Mouse (Mus musculus) neural tube, embryonic 13.5 days (tissue): ENCODE measurements around the gene Umodl1. TPM values are rescaled to one million over a fixed set of nuclear protein-coding genes. Genes with fewer than 3 reads are reported as not detected.

ENCODE experiments used
- ATAC-seq: fragments of 200-750 bp; cut with Nextera tagmentation; 2 replicates; pipeline ENCODE4 v1.8.0; 2017; ENCODE audit warnings: low read depth, mild to moderate bottlenecking, moderate TSS enrichment, moderate library complexity
- H3K27ac ChIP-seq: fragments of 300-500 bp; sonication (generic); replicated peaks from 2 replicates; pipeline ENCODE4 v1.5.1; 2015; ENCODE audit warnings: moderate library complexity, mild to moderate bottlenecking, inconsistent platforms
- H3K27me3 ChIP-seq: fragments of 300-500 bp; sonication (generic); 2 replicates; pipeline ENCODE4 v1.6.1; 2015; ENCODE audit warnings: mild to moderate bottlenecking, inconsistent platforms
- H3K36me3 ChIP-seq: fragments of 300-500 bp; sonication (generic); 2 replicates; pipeline ENCODE4 v1.6.1; 2015; ENCODE audit warnings: mild to moderate bottlenecking, inconsistent platforms
- H3K4me1 ChIP-seq: fragments of 300-500 bp; sonication (generic); replicated peaks from 2 replicates; pipeline ENCODE4 v1.6.1; 2015; ENCODE audit warnings: inconsistent platforms
- H3K4me2 ChIP-seq: fragments of 300-500 bp; sonication (generic); 2 replicates; pipeline ENCODE4 v1.6.1; 2015; ENCODE audit warnings: inconsistent platforms, mild to moderate bottlenecking, moderate library complexity
- H3K4me3 ChIP-seq: fragments of 300-500 bp; sonication (generic); 2 replicates; pipeline ENCODE4 v1.5.1; 2015; ENCODE audit warnings: mild to moderate bottlenecking, inconsistent platforms
- H3K9ac ChIP-seq: fragments of 300-500 bp; sonication (generic); 2 replicates; pipeline ENCODE4 v1.6.1; 2015; ENCODE audit warnings: moderate library complexity, mild to moderate bottlenecking, inconsistent platforms
- H3K9me3 ChIP-seq: fragments of 300-500 bp; sonication (generic); 2 replicates; pipeline ENCODE4 v1.6.1; 2016; ENCODE audit warnings: inconsistent platforms
- WGBS: fragments of 180-500 bp; shearing (Covaris S2); methylation state at CpG from one replicate; pipeline ENCODE4 v1.1.7; 2015; 5-methylcytosine and 5-hydroxymethylcytosine counted together
- polyA plus RNA-seq: library from polyadenylated mRNA; unstranded; fragments of >200 nt; fragmentation: Nextera tagmentation; extraction: Ambion mirVana; gene quantifications from 2 replicates; pipeline ENCODE4 v1.2.1, GENCODE M21; 2015

The Umodl1 gene
- polyA plus RNA-seq, 1 experiment from 2014 or later = not detected

- Histone ChIP-seq H3K4me1 (peaks cover 4% of the 10 kb centered on the region; the same call in 1 of the 2 replicates), H3K27ac (no peak overlapping the region), H3K36me3 (no peaks in the 10 kb centered on the region), H3K27me3 (no peaks in the 10 kb centered on the region), H3K4me2 (no peak overlapping the region), H3K9me3 (no peaks in the 10 kb centered on the region), H3K4me3 (no peak overlapping the region), H3K9ac (no peak overlapping the region)
- 6% methylated on average over 7 of the region's 7 CpGs for WGBS
- no peak for ATAC-seq
These were observed 3.7 kb upstream of the Umodl1 start for GRCm38 (mm10) chr17:30950780-30951179.

- 65% methylated on average over 8 of the region's 8 CpGs for WGBS
- Histone ChIP-seq H3K4me2 (no peak overlapping the region), H3K27ac (no peak overlapping the region), H3K9ac (no peak overlapping the region), H3K4me1 (peaks cover 4% of the 10 kb centered on the region; the same call in 1 of the 2 replicates), H3K9me3 (no peaks in the 10 kb centered on the region), H3K36me3 (no peaks in the 10 kb centered on the region), H3K27me3 (no peaks in the 10 kb centered on the region), H3K4me3 (no peak overlapping the region)
- ATAC-seq = no peak
These were observed 2.8 kb upstream of the Umodl1 start for GRCm38 (mm10) chr17:30951600-30951999.

GRCm38 (mm10) chr17:30961936-30962592 lies 7.6 kb downstream of the Umodl1 start:
- H3K9ac ChIP-seq = no peak overlapping the region
- H3K36me3 ChIP-seq = no peaks in the 10 kb centered on the region
- no peaks in the 10 kb centered on the region for H3K4me1 ChIP-seq
- H3K27me3 ChIP-seq = no peaks in the 10 kb centered on the region
- peaks cover 7% of the 10 kb centered on the region; the same call in 1 of the 2 replicates for H3K9me3 ChIP-seq
- H3K27ac ChIP-seq = no peak overlapping the region
- 62% methylated on average over 7 of the region's 7 CpGs for WGBS
- no peak for ATAC-seq
- no peak overlapping the region for H3K4me3 ChIP-seq
- no peak overlapping the region for H3K4me2 ChIP-seq

GRCm38 (mm10) chr17:30962880-30963279 lies 8.4 kb downstream of the Umodl1 start:
- no peaks in the 10 kb centered on the region for H3K4me1 ChIP-seq
- ATAC-seq = no peak
- H3K4me2 ChIP-seq = no peak overlapping the region
- no peak overlapping the region for H3K9ac ChIP-seq
- no peak overlapping the region for H3K4me3 ChIP-seq
- WGBS = 39% methylated on average over 2 of the region's 2 CpGs
- H3K36me3 ChIP-seq = no peaks in the 10 kb centered on the region
- no peak overlapping the region for H3K27ac ChIP-seq
- peaks cover 7% of the 10 kb centered on the region; the same call in 1 of the 2 replicates for H3K9me3 ChIP-seq
- H3K27me3 ChIP-seq = no peaks in the 10 kb centered on the region

GRCm38 (mm10) chr17:30969983-30970382 lies 15.5 kb downstream of the Umodl1 start:
- Histone ChIP-seq H3K27me3 (no peaks in the 10 kb centered on the region), H3K9ac (no peak overlapping the region), H3K9me3 (no peaks in the 10 kb centered on the region), H3K4me1 (no peaks in the 10 kb centered on the region), H3K4me2 (no peak overlapping the region), H3K27ac (no peak overlapping the region), H3K36me3 (no peaks in the 10 kb centered on the region), H3K4me3 (no peak overlapping the region)
- 71% methylated on average over 4 of the region's 4 CpGs for WGBS
- ATAC-seq = no peak; the same call in 1 of the 2 replicates

- 85% methylated on average over 7 of the region's 7 CpGs for WGBS
- no peak for ATAC-seq
- H3K9ac ChIP-seq = no peak overlapping the region
- H3K27ac ChIP-seq = no peak overlapping the region
- H3K4me3 ChIP-seq = no peak overlapping the region
- H3K4me1 ChIP-seq = no peaks in the 10 kb centered on the region
- H3K27me3 ChIP-seq = no peaks in the 10 kb centered on the region
- H3K36me3 ChIP-seq = no peaks in the 10 kb centered on the region
- H3K9me3 ChIP-seq = no peaks in the 10 kb centered on the region
- no peak overlapping the region for H3K4me2 ChIP-seq
These were observed 17.4 kb downstream of the Umodl1 start for GRCm38 (mm10) chr17:30971877-30972276.

GRCm38 (mm10) chr17:30973332-30973731 lies 18.9 kb downstream of the Umodl1 start:
- H3K27ac ChIP-seq = no peak overlapping the region
- no peaks in the 10 kb centered on the region for H3K36me3 ChIP-seq
- no peak overlapping the region for H3K9ac ChIP-seq
- H3K27me3 ChIP-seq = no peaks in the 10 kb centered on the region
- H3K9me3 ChIP-seq = no peaks in the 10 kb centered on the region
- no peaks in the 10 kb centered on the region for H3K4me1 ChIP-seq
- no peak for ATAC-seq
- 76% methylated on average over 6 of the region's 6 CpGs for WGBS
- no peak overlapping the region for H3K4me3 ChIP-seq
- H3K4me2 ChIP-seq = no peak overlapping the region

- ATAC-seq = no peak
- H3K27ac ChIP-seq = no peak overlapping the region
- H3K4me1 ChIP-seq = no peaks in the 10 kb centered on the region
- no peaks in the 10 kb centered on the region for H3K36me3 ChIP-seq
- WGBS = 73% methylated on average over 2 of the region's 2 CpGs
- H3K4me2 ChIP-seq = no peak overlapping the region
- H3K4me3 ChIP-seq = no peak overlapping the region
- H3K27me3 ChIP-seq = no peaks in the 10 kb centered on the region
- H3K9ac ChIP-seq = no peak overlapping the region
- H3K9me3 ChIP-seq = no peaks in the 10 kb centered on the region
These were observed 22.9 kb downstream of the Umodl1 start for GRCm38 (mm10) chr17:30977290-30977689.

GRCm38 (mm10) chr17:30978556-30978955 lies 24.1 kb downstream of the Umodl1 start:
- Histone ChIP-seq H3K27ac (no peak overlapping the region), H3K9me3 (no peaks in the 10 kb centered on the region), H3K36me3 (no peaks in the 10 kb centered on the region), H3K4me2 (no peak overlapping the region), H3K9ac (no peak overlapping the region), H3K4me3 (no peak overlapping the region), H3K27me3 (no peaks in the 10 kb centered on the region), H3K4me1 (no peaks in the 10 kb centered on the region)
- ATAC-seq = no peak
- WGBS = 69% methylated on average over 10 of the region's 10 CpGs

GRCm38 (mm10) chr17:30983521-30983920 lies 29.1 kb downstream of the Umodl1 start:
- Histone ChIP-seq H3K9me3 (no peaks in the 10 kb centered on the region), H3K9ac (no peak overlapping the region), H3K4me2 (no peak overlapping the region), H3K27ac (no peak overlapping the region), H3K4me1 (no peaks in the 10 kb centered on the region), H3K27me3 (no peaks in the 10 kb centered on the region), H3K36me3 (no peaks in the 10 kb centered on the region), H3K4me3 (no peak overlapping the region)
- ATAC-seq = no peak
- 69% methylated on average over 4 of the region's 4 CpGs for WGBS

- Histone ChIP-seq H3K27me3 (no peaks in the 10 kb centered on the region), H3K4me2 (no peak overlapping the region), H3K36me3 (no peaks in the 10 kb centered on the region), H3K4me3 (no peak overlapping the region), H3K4me1 (no peaks in the 10 kb centered on the region), H3K9ac (no peak overlapping the region), H3K9me3 (no peaks in the 10 kb centered on the region), H3K27ac (no peak overlapping the region)
- ATAC-seq = no peak
- WGBS = 76% methylated on average over 10 of the region's 10 CpGs
These were observed 35.8 kb downstream of the Umodl1 start for GRCm38 (mm10) chr17:30990254-30990653.

- WGBS = 87% methylated on average over 5 of the region's 5 CpGs
- Histone ChIP-seq H3K4me3 (no peak overlapping the region), H3K27me3 (no peaks in the 10 kb centered on the region), H3K27ac (no peak overlapping the region), H3K4me1 (0 out of 2 replicates have a peak, but pooled peaks cover 6% of the 10 kb centered on the region), H3K9ac (no peak overlapping the region), H3K9me3 (no peaks in the 10 kb centered on the region), H3K4me2 (no peak overlapping the region), H3K36me3 (no peaks in the 10 kb centered on the region)
- no peak for ATAC-seq
These were observed 41.9 kb downstream of the Umodl1 start for GRCm38 (mm10) chr17:30996296-30996695.

GRCm38 (mm10) chr17:31000897-31001296 lies 46.5 kb downstream of the Umodl1 start:
- H3K27ac ChIP-seq = no peak overlapping the region
- no peak for ATAC-seq
- no peaks in the 10 kb centered on the region for H3K36me3 ChIP-seq
- no peaks in the 10 kb centered on the region for H3K9me3 ChIP-seq
- WGBS = 35% methylated on average over 5 of the region's 5 CpGs
- no peak overlapping the region for H3K4me2 ChIP-seq
- H3K27me3 ChIP-seq = no peaks in the 10 kb centered on the region
- no peak overlapping the region for H3K9ac ChIP-seq
- 0 out of 2 replicates have a peak, but pooled peaks cover 6% of the 10 kb centered on the region for H3K4me1 ChIP-seq
- H3K4me3 ChIP-seq = no peak overlapping the region
